Mouse (Mus musculus) limb, embryonic 11.5 days (tissue): ENCODE measurements around the gene Elfn2. TPM values are rescaled to one million over a fixed set of nuclear protein-coding genes. Genes with fewer than 3 reads are reported as not detected.
A peak's percentile ranks its signal among the peaks of the same experiment; 100 is the strongest.

ENCODE experiments used
- ATAC-seq: fragments of 200-750 bp; cut with Nextera tagmentation; 2 replicates; pipeline ENCODE4 v1.8.0; 2017; ENCODE audit warnings: low read depth; ENCODE audit not compliant: insufficient number of reproducible peaks, low FRiP score, low TSS enrichment
- DNase-seq: peaks from one replicate; pipeline ENCODE4 v3.0.0-alpha.2; 2015; ENCODE audit warnings: low spot score
- H3K27ac ChIP-seq: fragments of 300-500 bp; sonication (generic); replicated peaks from 2 replicates; pipeline ENCODE4 v1.5.1; 2014; ENCODE audit warnings: low read depth, mild to moderate bottlenecking, low read length
- H3K27me3 ChIP-seq: fragments of 300-500 bp; sonication (generic); 2 replicates; pipeline ENCODE4 v1.6.1; 2014; ENCODE audit warnings: mild to moderate bottlenecking, low read length, mixed read lengths; ENCODE audit not compliant: control insufficient read depth, insufficient read depth
- H3K36me3 ChIP-seq: fragments of 300-500 bp; sonication (generic); 2 replicates; pipeline ENCODE4 v1.6.1; 2014; ENCODE audit warnings: mild to moderate bottlenecking, low read length, moderate library complexity, mixed read lengths; ENCODE audit not compliant: control insufficient read depth, insufficient read depth
- H3K4me1 ChIP-seq: fragments of 300-500 bp; sonication (generic); 2 replicates; pipeline ENCODE4 v1.6.1; 2014; ENCODE audit warnings: low read length, mixed read lengths; ENCODE audit not compliant: control insufficient read depth, insufficient read depth
- H3K4me2 ChIP-seq: fragments of 300-500 bp; sonication (generic); 2 replicates; pipeline ENCODE4 v1.6.1; 2014; ENCODE audit warnings: low read depth, mild to moderate bottlenecking, moderate library complexity; ENCODE audit not compliant: severe bottlenecking
- H3K4me3 ChIP-seq: fragments of 300-500 bp; sonication (generic); 2 replicates; pipeline ENCODE4 v1.5.1; 2014; ENCODE audit warnings: low read depth, low read length
- H3K9ac ChIP-seq: fragments of 300-500 bp; sonication (generic); 2 replicates; pipeline ENCODE4 v1.6.1; 2014; ENCODE audit warnings: mild to moderate bottlenecking, low read length
- H3K9me3 ChIP-seq: fragments of 300-500 bp; sonication (generic); 2 replicates; pipeline ENCODE4 v1.6.1; 2016; ENCODE audit warnings: low read length; ENCODE audit not compliant: control insufficient read depth
- WGBS: fragments of 180-500 bp; shearing (Covaris S2); extraction: QIAGEN DNeasy Blood & Tissue Kit; methylation state at CpG from one replicate; pipeline ENCODE4 v1.1.7; 2014; 5-methylcytosine and 5-hydroxymethylcytosine counted together
- polyA plus RNA-seq: library from polyadenylated mRNA; unstranded; fragments of >200 nt; fragmentation: Nextera tagmentation; extraction: Ambion mirVana; gene quantifications from 2 replicates; pipeline ENCODE4 v1.2.1, GENCODE M21; 2014

Elfn2 gene
- polyA plus RNA-seq, 1 experiment from 2014 or later, result not detected

DNA sequence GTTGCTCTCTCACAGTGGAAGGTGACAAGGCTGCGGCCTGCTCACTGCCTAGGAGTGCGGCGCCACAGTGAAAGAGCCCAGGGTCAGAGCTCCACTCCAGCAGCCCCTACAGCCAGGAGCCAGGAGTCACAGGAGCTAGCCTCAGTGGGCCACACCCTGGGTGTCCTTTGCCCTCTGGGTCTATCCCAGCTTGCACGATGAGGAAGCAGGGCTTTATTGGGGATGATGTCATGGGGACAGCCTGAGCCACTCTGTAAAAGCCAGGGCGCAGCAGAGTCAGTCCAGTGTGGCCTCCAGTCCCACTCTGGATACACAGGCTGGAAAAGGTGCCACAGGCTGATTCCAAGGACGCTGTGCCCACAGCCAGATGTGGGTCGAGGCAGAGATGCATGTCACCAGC, 31.7 kb downstream of the Elfn2 start:
- Histone ChIP-seq H3K27ac (no peak overlapping the region), H3K9ac (no peak overlapping the region), H3K4me3 (no peak overlapping the region), H3K27me3 (no peaks in the 10 kb centered on the region), H3K9me3 (no peaks in the 10 kb centered on the region), H3K4me1 (peaks cover 9% of the 10 kb centered on the region; the same call in 1 of the 2 replicates), H3K36me3 (no peaks in the 10 kb centered on the region), H3K4me2 (no peak overlapping the region)
- DNase-seq, result no peak
- 64% methylated on average over 7 of the region's 7 CpGs for WGBS
- ATAC-seq, result no peak

DNA sequence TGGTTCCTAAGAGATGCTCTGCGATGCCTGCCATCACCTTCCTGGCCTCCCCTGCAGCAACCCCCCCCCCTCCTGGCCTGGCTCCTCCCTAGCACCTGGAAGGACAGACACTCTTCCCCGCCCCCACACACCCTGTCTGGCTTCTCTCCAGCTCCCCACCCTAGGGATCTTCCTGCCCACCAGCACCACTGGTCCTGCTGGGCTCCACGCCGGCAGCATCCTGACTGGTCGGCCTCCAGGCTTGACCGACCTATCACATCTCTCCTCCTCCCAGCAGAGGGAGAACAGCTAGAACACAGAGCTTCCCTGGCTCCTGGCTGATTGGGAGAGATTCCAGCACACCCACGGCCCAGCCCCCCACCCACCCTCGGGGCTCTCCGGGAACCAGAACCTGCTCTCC, 34.5 kb downstream of the Elfn2 start:
- Histone ChIP-seq H3K36me3 (no peaks in the 10 kb centered on the region), H3K9me3 (no peaks in the 10 kb centered on the region), H3K4me1 (peaks cover 11% of the 10 kb centered on the region; the same call in 1 of the 2 replicates), H3K9ac (0 out of 2 replicates have a peak overlapping the region, but pooled peaks have one; percentile 1), H3K27ac (no peak overlapping the region), H3K4me3 (no peak overlapping the region), H3K27me3 (no peaks in the 10 kb centered on the region), H3K4me2 (no peak overlapping the region)
- 4% methylated on average over 9 of the region's 9 CpGs for WGBS
- DNase-seq (peak; percentile 37), ATAC-seq (0 out of 2 replicates have a peak, but pooled peaks have one; percentile 7)

DNA sequence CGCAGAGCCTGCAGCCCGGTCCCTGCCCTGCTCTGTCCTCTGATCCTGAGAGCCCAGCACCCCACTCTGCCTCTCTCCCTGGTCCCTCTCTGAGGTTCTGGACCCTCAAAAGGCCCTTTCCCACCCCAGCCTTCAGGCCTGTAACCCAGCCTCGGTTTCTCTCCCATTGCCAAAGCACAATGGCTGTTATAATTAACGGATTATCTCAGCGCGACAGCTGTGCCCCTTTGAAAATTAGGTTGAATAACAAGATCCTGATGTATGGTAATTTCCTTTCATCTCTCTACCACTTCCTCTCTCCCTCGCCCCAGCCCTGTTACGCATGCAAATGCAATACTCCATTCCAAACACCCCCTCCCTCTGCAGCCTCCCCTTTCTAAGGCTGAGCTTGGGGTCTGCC, 35.1 kb downstream of the Elfn2 start:
- Histone ChIP-seq H3K4me2 (no peak overlapping the region), H3K9me3 (no peaks in the 10 kb centered on the region), H3K36me3 (no peaks in the 10 kb centered on the region), H3K9ac (no peak overlapping the region; the same call in 1 of the 2 replicates), H3K27ac (no peak overlapping the region), H3K4me1 (peaks cover 11% of the 10 kb centered on the region; the same call in 1 of the 2 replicates), H3K27me3 (no peaks in the 10 kb centered on the region), H3K4me3 (no peak overlapping the region)
- ATAC-seq (no peak), DNase-seq (no peak)
- 15% methylated on average over 8 of the region's 8 CpGs for WGBS

- peaks cover 2% of the 10 kb centered on the region; the same call in 1 of the 2 replicates for H3K27me3 ChIP-seq
Measured at GRCm38 (mm10) chr15:78681781-78682180, 36.8 kb downstream of the Elfn2 start.

GRCm38 (mm10) chr15:78681301-78681700, 37.3 kb downstream of the Elfn2 start:
- H3K9ac ChIP-seq, result 0 out of 2 replicates have a peak overlapping the region, but pooled peaks have one; percentile 5
- H3K4me1 ChIP-seq, result peaks cover 11% of the 10 kb centered on the region; the same call in 1 of the 2 replicates
- WGBS, result 92% methylated on average over 8 of the region's 8 CpGs
- ATAC-seq (no peak), DNase-seq (no peak)
- peaks cover 4% of the 10 kb centered on the region; the same call in 1 of the 2 replicates for H3K27me3 ChIP-seq
- H3K4me3 ChIP-seq, result no peak overlapping the region
- no peak overlapping the region for H3K4me2 ChIP-seq
- no peak overlapping the region for H3K27ac ChIP-seq
- no peaks in the 10 kb centered on the region for H3K36me3 ChIP-seq
- H3K9me3 ChIP-seq, result no peaks in the 10 kb centered on the region

More at GRCm38 (mm10) chr15:78681781-78682180, 36.8 kb downstream of the Elfn2 start:
- WGBS, result 73% methylated on average over 8 of the region's 8 CpGs
- H3K27ac ChIP-seq, result no peak overlapping the region
- no peaks in the 10 kb centered on the region for H3K36me3 ChIP-seq
- no peak overlapping the region for H3K4me3 ChIP-seq
- H3K4me2 ChIP-seq, result no peak overlapping the region
- 0 out of 2 replicates have a peak overlapping the region, but pooled peaks have one; percentile 5 for H3K9ac ChIP-seq
- ATAC-seq, result no peak
- no peak for DNase-seq
- peaks cover 11% of the 10 kb centered on the region; the same call in 1 of the 2 replicates for H3K4me1 ChIP-seq
- no peaks in the 10 kb centered on the region for H3K9me3 ChIP-seq

- H3K9me3 ChIP-seq, result no peaks in the 10 kb centered on the region
- peaks cover 11% of the 10 kb centered on the region; the same call in 1 of the 2 replicates for H3K4me1 ChIP-seq
- DNase-seq, result no peak
- ATAC-seq, result no peak
- H3K36me3 ChIP-seq, result no peaks in the 10 kb centered on the region
- WGBS, result 77% methylated on average over 22 of the region's 22 CpGs
- no peak overlapping the region for H3K27ac ChIP-seq
- no peak overlapping the region for H3K4me3 ChIP-seq
- H3K4me2 ChIP-seq, result no peak overlapping the region
- no peak overlapping the region for H3K9ac ChIP-seq
- H3K27me3 ChIP-seq, result peaks cover 10% of the 10 kb centered on the region; the same call in 1 of the 2 replicates
Measured at GRCm38 (mm10) chr15:78680291-78680690, 38.3 kb downstream of the Elfn2 start.

DNA sequence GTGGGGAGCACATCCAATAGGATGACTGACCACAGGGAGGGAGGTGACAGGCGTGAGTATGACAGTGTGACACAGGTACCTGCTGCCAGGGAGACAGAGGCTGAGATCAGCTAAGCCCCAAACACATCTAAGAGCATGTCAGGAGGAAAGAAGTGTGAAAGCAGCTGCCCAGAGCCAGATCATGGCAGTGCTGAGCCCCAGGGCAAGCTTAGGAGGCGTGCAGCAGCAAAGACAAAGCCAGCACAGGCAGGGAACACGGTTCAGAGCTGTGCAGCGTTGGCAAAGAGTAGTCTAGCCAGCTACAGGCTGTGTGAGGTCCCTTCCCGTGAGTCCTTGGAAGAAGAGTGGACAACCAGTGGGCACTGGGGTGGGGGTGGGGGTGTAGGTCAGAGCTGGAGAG, 40.9 kb downstream of the Elfn2 start:
- no peak overlapping the region for H3K27ac ChIP-seq
- 69% methylated on average over 5 of the region's 5 CpGs for WGBS
- no peak for ATAC-seq
- H3K27me3 ChIP-seq, result peaks cover 34% of the 10 kb centered on the region
- no peak overlapping the region for H3K9ac ChIP-seq
- no peaks in the 10 kb centered on the region for H3K9me3 ChIP-seq
- H3K4me1 ChIP-seq, result peaks cover 2% of the 10 kb centered on the region; the same call in 1 of the 2 replicates
- no peak overlapping the region for H3K4me2 ChIP-seq
- H3K36me3 ChIP-seq, result no peaks in the 10 kb centered on the region
- DNase-seq, result no peak
- no peak overlapping the region for H3K4me3 ChIP-seq

DNA sequence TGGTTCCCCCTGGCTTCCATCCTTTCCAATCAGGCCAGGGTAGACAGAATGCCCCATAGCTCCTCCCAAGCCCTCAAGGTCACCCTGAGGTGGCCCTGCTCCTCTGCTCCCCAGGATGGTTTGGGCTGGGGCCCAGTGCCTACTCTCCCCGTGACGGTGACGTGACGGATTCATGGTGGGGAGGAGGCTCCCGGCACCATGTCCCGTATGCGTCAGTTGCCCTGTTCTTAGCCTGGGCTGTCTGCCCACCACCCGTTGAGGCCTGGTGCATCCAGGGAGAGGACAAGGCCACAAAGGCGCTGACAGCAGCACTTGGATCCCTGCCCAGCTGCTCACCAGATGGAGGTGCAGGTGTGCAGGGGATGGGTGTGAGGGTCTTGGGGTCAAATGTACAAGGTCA, 41.6 kb downstream of the Elfn2 start:
- 83% methylated on average over 9 of the region's 9 CpGs for WGBS
- ATAC-seq (no peak), DNase-seq (no peak)
- Histone ChIP-seq H3K27me3 (peaks cover 41% of the 10 kb centered on the region), H3K36me3 (no peaks in the 10 kb centered on the region), H3K4me3 (no peak overlapping the region), H3K4me1 (peaks cover 2% of the 10 kb centered on the region; the same call in 1 of the 2 replicates), H3K9ac (no peak overlapping the region), H3K9me3 (no peaks in the 10 kb centered on the region), H3K4me2 (no peak overlapping the region), H3K27ac (no peak overlapping the region)
